Comparison of ENCODE assay signal across 16 mouse cellular contexts in genomic region chr2:130268074-130268473, GRCm38 (mm10). TPM values are rescaled to one million over a fixed set of nuclear protein-coding genes. Genes with fewer than 3 reads are reported as not detected.
"Had no signal": no experiment of that assay in that cellular context is flagged by ENCODE, and none has a peak within 500 bp of the region (broad histone marks: within the 10 kb centered on the region; RNA-seq: fewer than 3 reads in every experiment).

No protein-coding gene starts in this region.

- H3K4me1 ChIP-seq: midbrain, embryonic 13.5 days had no signal

- H3K27me3 ChIP-seq: limb, embryonic 13.5 days; midbrain, embryonic 13.5 days; neural tube, embryonic 12.5 days had no signal

- H3K4me3 ChIP-seq: limb, embryonic 13.5 days; midbrain, embryonic 13.5 days; myocyte; neural tube, embryonic 12.5 days had no signal

- H3K9me3 ChIP-seq: limb, embryonic 13.5 days; midbrain, embryonic 13.5 days; neural tube, embryonic 12.5 days had no signal

- H3K4me2 ChIP-seq: limb, embryonic 13.5 days; liver, embryonic 11.5 days; midbrain, embryonic 13.5 days; neural tube, embryonic 12.5 days had no signal

- H3K36me3 ChIP-seq: limb, embryonic 13.5 days; midbrain, embryonic 13.5 days; neural tube, embryonic 12.5 days had no signal

- H3K27ac ChIP-seq: limb, embryonic 13.5 days; midbrain, embryonic 13.5 days; neural tube, embryonic 12.5 days had no signal

- H3K9ac ChIP-seq: limb, embryonic 13.5 days; midbrain, embryonic 13.5 days; neural tube, embryonic 12.5 days had no signal

- ATAC-seq: midbrain, embryonic 13.5 days had no signal

- DNase-seq: kidney, adult 11 months; kidney, adult 9 months; kidney, postnatal 14 days; layer of hippocampus, adult 9-11 months; layer of hippocampus, postnatal 36 days; left cerebral cortex, postnatal 4 days; lung, adult 18-20 months; thymus, adult 18-20 months; thymus, postnatal 14 days had no signal

RNA-seq across cellular contexts. Expression of gene Ebf4, which starts 26.9 kb away (rescaled TPM):
- total RNA-seq: megakaryocyte-erythroid progenitor cell, adult 5-6 weeks; neutrophil, adult 5-6 weeks had no signal
